Mouse (Mus musculus) limb, embryonic 14.5 days (tissue): Measurements from ENCODE around the gene Tmem233. TPM values are rescaled to one million over a fixed set of nuclear protein-coding genes. Genes with fewer than 3 reads are reported as not detected.

Source experiments
- ATAC-seq: fragments of 200-750 bp; cut with Nextera tagmentation; 2 replicates; pipeline ENCODE4 v1.8.0; 2017; ENCODE audit warnings: low read depth, moderate number of reproducible peaks, moderate TSS enrichment; ENCODE audit not compliant: low FRiP score
- DNase-seq: peaks from one replicate; pipeline ENCODE4 v3.0.0-alpha.2; 2015; ENCODE audit warnings: low spot score
- H3K27ac ChIP-seq: fragments of 300-500 bp; sonication (generic); replicated peaks from 2 replicates; pipeline ENCODE4 v1.5.1; 2014; ENCODE audit warnings: low read depth, mild to moderate bottlenecking, low read length, moderate library complexity, mixed read lengths
- H3K27me3 ChIP-seq: fragments of 300-500 bp; sonication (generic); 2 replicates; pipeline ENCODE4 v1.6.1; 2014; ENCODE audit warnings: low read length, mixed read lengths; ENCODE audit not compliant: control insufficient read depth, insufficient read depth
- H3K36me3 ChIP-seq: fragments of 300-500 bp; sonication (generic); 2 replicates; pipeline ENCODE4 v1.6.1; 2014; ENCODE audit warnings: mild to moderate bottlenecking, low read length, moderate library complexity, mixed read lengths; ENCODE audit not compliant: control insufficient read depth, insufficient read depth
- H3K4me1 ChIP-seq: fragments of 300-500 bp; sonication (generic); 2 replicates; pipeline ENCODE4 v1.6.1; 2014; ENCODE audit warnings: antibody characterized with exemption, low read length, mixed read lengths; ENCODE audit not compliant: control insufficient read depth, insufficient read depth
- H3K4me2 ChIP-seq: fragments of 300-500 bp; sonication (generic); replicated peaks from 2 replicates; pipeline ENCODE4 v1.6.1; 2014; ENCODE audit warnings: low read depth, mild to moderate bottlenecking, low read length, moderate library complexity; ENCODE audit not compliant: severe bottlenecking
- H3K4me3 ChIP-seq: fragments of 300-500 bp; sonication (generic); replicated peaks from 2 replicates; pipeline ENCODE4 v1.5.1; 2014; ENCODE audit warnings: low read length
- H3K9ac ChIP-seq: fragments of 300-500 bp; sonication (generic); 2 replicates; pipeline ENCODE4 v1.6.1; 2014; ENCODE audit warnings: mild to moderate bottlenecking, low read depth, low read length, moderate library complexity; ENCODE audit not compliant: severe bottlenecking
- H3K9me3 ChIP-seq: fragments of 300-500 bp; sonication (generic); 2 replicates; pipeline ENCODE4 v1.6.1; 2016; ENCODE audit warnings: low read length; ENCODE audit not compliant: control insufficient read depth
- POLR2A ChIP-seq: fragments of 200-500 bp; IDR thresholded peaks from 2 replicates; pipeline ENCODE4 v1.8.0; 2012; ENCODE audit warnings: inconsistent platforms, mild to moderate bottlenecking, moderate library complexity, borderline replicate concordance; ENCODE audit not compliant: insufficient read depth, insufficient read length; ENCODE audit errors: extremely low read depth
- WGBS: fragments of 180-500 bp; shearing (Covaris S2); extraction: QIAGEN DNeasy Blood & Tissue Kit; methylation state at CpG from one replicate; pipeline ENCODE4 v1.1.7; 2014; 5-methylcytosine and 5-hydroxymethylcytosine counted together
- polyA plus RNA-seq, 2 experiments: library from polyadenylated mRNA; depleted of rRNA in 1 of 2; stranded (reverse) in 1 of 2; unstranded in 1 of 2; fragments of >200 nt; fragmentation: Nextera tagmentation in 1 of 2; extraction: Ambion mirVana in 1 of 2; gene quantifications; 2 replicates each; pipeline versions ENCODE4 v1.2.1 to v1.2.3; 2012 to 2014

Gene Tmem233
- polyA plus RNA-seq (2012; rRNA removed): 0.09 and 0.33 TPM in 2 replicates
- not detected in 2 replicates for polyA plus RNA-seq (2014; fragmentation: Nextera tagmentation; extraction: Ambion mirVana)

- H3K27ac ChIP-seq: no peak within 1 kb of the TSS
- H3K4me3 ChIP-seq: no peak within 1 kb of the TSS
- no peaks in the 10 kb centered on the region for H3K4me1 ChIP-seq
- ATAC-seq (no peak), DNase-seq (no peak)
- 14% methylated on average over 17 of the region's 17 CpGs for WGBS
- no peaks in the 10 kb centered on the region for H3K36me3 ChIP-seq
- no peaks in the 10 kb centered on the region for H3K9me3 ChIP-seq
- peaks cover 16% of the 10 kb centered on the region; the same call in 1 of the 2 replicates for H3K27me3 ChIP-seq
- H3K4me2 ChIP-seq: no peak within 1 kb of the TSS
- no peak for TF ChIP-seq POLR2A
- no peak within 1 kb of the TSS for H3K9ac ChIP-seq
Observed at GRCm38 (mm10) chr5:116083081-116083480, at the start of gene Tmem233. Gene Tmem233, minus strand, starts transcription at chr5:116083244.

- H3K4me3 ChIP-seq: no peak overlapping the region
- no peak overlapping the region for H3K4me2 ChIP-seq
- H3K36me3 ChIP-seq: no peaks in the 10 kb centered on the region
- DNase-seq (peak; percentile 88), ATAC-seq (peak; percentile 47)
- H3K9me3 ChIP-seq: no peaks in the 10 kb centered on the region
- H3K9ac ChIP-seq: no peak overlapping the region
- no peak overlapping the region for H3K27ac ChIP-seq
- no peaks in the 10 kb centered on the region for H3K27me3 ChIP-seq
- WGBS: 11% methylated on average over 11 of the region's 11 CpGs
- H3K4me1 ChIP-seq: no peaks in the 10 kb centered on the region
- TF ChIP-seq POLR2A: no peak
Observed at GRCm38 (mm10) chr5:116123344-116123743, 40.3 kb upstream of the Tmem233 start.

GRCm38 (mm10) chr5:116116567-116116966 is 33.5 kb upstream of the Tmem233 start:
- H3K36me3 ChIP-seq: no peaks in the 10 kb centered on the region
- no peak overlapping the region for H3K9ac ChIP-seq
- no peak overlapping the region for H3K4me3 ChIP-seq
- peak; percentile 20 for DNase-seq
- H3K27ac ChIP-seq: no peak overlapping the region
- no peaks in the 10 kb centered on the region for H3K9me3 ChIP-seq
- WGBS: 43% methylated on average over 9 of the region's 9 CpGs
- no peak for ATAC-seq
- no peaks in the 10 kb centered on the region for H3K4me1 ChIP-seq
- H3K4me2 ChIP-seq: no peak overlapping the region
- no peak for TF ChIP-seq POLR2A
- H3K27me3 ChIP-seq: no peaks in the 10 kb centered on the region

GRCm38 (mm10) chr5:116116110-116116509 is 33.1 kb upstream of the Tmem233 start:
- H3K4me1 ChIP-seq: no peaks in the 10 kb centered on the region
- DNase-seq (no peak), ATAC-seq (no peak)
- TF ChIP-seq POLR2A: no peak
- no peaks in the 10 kb centered on the region for H3K36me3 ChIP-seq
- no peak overlapping the region for H3K4me3 ChIP-seq
- H3K27me3 ChIP-seq: no peaks in the 10 kb centered on the region
- no peak overlapping the region for H3K4me2 ChIP-seq
- H3K27ac ChIP-seq: no peak overlapping the region
- no peaks in the 10 kb centered on the region for H3K9me3 ChIP-seq
- 49% methylated on average over 4 of the region's 4 CpGs for WGBS
- H3K9ac ChIP-seq: no peak overlapping the region

- ATAC-seq (no peak), DNase-seq (peak; percentile 20)
- Histone ChIP-seq H3K9ac (no peak overlapping the region), H3K4me1 (no peaks in the 10 kb centered on the region), H3K27me3 (no peaks in the 10 kb centered on the region), H3K4me3 (no peak overlapping the region), H3K36me3 (no peaks in the 10 kb centered on the region), H3K4me2 (no peak overlapping the region), H3K9me3 (no peaks in the 10 kb centered on the region), H3K27ac (no peak overlapping the region)
- TF ChIP-seq POLR2A: no peak
- WGBS: 50% methylated on average over 14 of the region's 14 CpGs
Observed at GRCm38 (mm10) chr5:116115071-116115834, 32.2 kb upstream of the Tmem233 start.

- 90% methylated on average over 10 of the region's 10 CpGs for WGBS
- no peak for ATAC-seq
- Histone ChIP-seq H3K4me1 (no peaks in the 10 kb centered on the region), H3K27me3 (no peaks in the 10 kb centered on the region), H3K4me2 (no peak overlapping the region), H3K36me3 (no peaks in the 10 kb centered on the region), H3K4me3 (no peak overlapping the region), H3K9ac (no peak overlapping the region), H3K27ac (no peak overlapping the region), H3K9me3 (no peaks in the 10 kb centered on the region)
- no peak for DNase-seq
- no peak for TF ChIP-seq POLR2A
Observed at GRCm38 (mm10) chr5:116108651-116109050, 25.6 kb upstream of the Tmem233 start.
